Mouse (Mus musculus) cerebellum, adult 18-20 months (tissue): ENCODE data around the gene Srpk2.
"Not testable (repeated sequence)": the region's sequence is repeated elsewhere in the genome, so short reads cannot be mapped to it uniquely, and the experiment has no call there.

Experiments used
- DNase-seq, 2 experiments: peaks; one replicate each; pipeline ENCODE4 v3.0.0; 2021

The Srpk2 gene

GRCm38 (mm10) chr5:23672136-23672535, 12.3 kb downstream of the Srpk2 start:
- DNase-seq, result no peak

GRCm38 (mm10) chr5:23670880-23671279, 13.5 kb downstream of the Srpk2 start:
- no peak for DNase-seq

GRCm38 (mm10) chr5:23665906-23666305, 18.5 kb downstream of the Srpk2 start:
- no peak for DNase-seq

- no peak for DNase-seq
Measured at GRCm38 (mm10) chr5:23661191-23661590, 23.2 kb downstream of the Srpk2 start.

- DNase-seq, result no peak
Measured at GRCm38 (mm10) chr5:23658017-23658416, 26.4 kb downstream of the Srpk2 start.

- DNase-seq, result no peak
Measured at GRCm38 (mm10) chr5:23656590-23656989, 27.8 kb downstream of the Srpk2 start.

- no peak for DNase-seq
Measured at GRCm38 (mm10) chr5:23655030-23655429, 29.4 kb downstream of the Srpk2 start.

GRCm38 (mm10) chr5:23652326-23652725, 32.1 kb downstream of the Srpk2 start:
- no peak for DNase-seq

GRCm38 (mm10) chr5:23651786-23652185, 32.6 kb downstream of the Srpk2 start:
- no peak for DNase-seq

GRCm38 (mm10) chr5:23650504-23650903, 33.9 kb downstream of the Srpk2 start:
- DNase-seq, result no peak

- DNase-seq, result no peak
Measured at GRCm38 (mm10) chr5:23649246-23649645, 35.2 kb downstream of the Srpk2 start.

- no peak for DNase-seq
Measured at GRCm38 (mm10) chr5:23645671-23646070, 38.7 kb downstream of the Srpk2 start.

- not testable (repeated sequence) for DNase-seq
Measured at GRCm38 (mm10) chr5:23639193-23639592, 45.2 kb downstream of the Srpk2 start.

- DNase-seq, result no peak
Measured at GRCm38 (mm10) chr5:23638023-23638422, 46.4 kb downstream of the Srpk2 start.

GRCm38 (mm10) chr5:23637337-23637736, 47.1 kb downstream of the Srpk2 start:
- DNase-seq, result no peak

- DNase-seq, result no peak
Measured at GRCm38 (mm10) chr5:23631490-23631889, 52.9 kb downstream of the Srpk2 start.

GRCm38 (mm10) chr5:23627221-23627620, 57.2 kb downstream of the Srpk2 start:
- DNase-seq, result no peak

GRCm38 (mm10) chr5:23626173-23626572, 58.2 kb downstream of the Srpk2 start:
- DNase-seq, result no peak

GRCm38 (mm10) chr5:23620621-23621020, 63.8 kb downstream of the Srpk2 start:
- DNase-seq, result no peak

- DNase-seq, result no peak
Measured at GRCm38 (mm10) chr5:23618656-23619055, 65.8 kb downstream of the Srpk2 start.

- peak in 1 of 2 experiments; percentile 67 for DNase-seq
Measured at GRCm38 (mm10) chr5:23617104-23617415, 67.4 kb downstream of the Srpk2 start.

- peak; percentile 63 to 64 for DNase-seq
Measured at GRCm38 (mm10) chr5:23616270-23617103, 67.9 kb downstream of the Srpk2 start.

GRCm38 (mm10) chr5:23615586-23616269, 68.7 kb downstream of the Srpk2 start:
- DNase-seq, result no peak

GRCm38 (mm10) chr5:23612856-23613255, 71.6 kb downstream of the Srpk2 start:
- DNase-seq, result no peak
